Mouse (Mus musculus): Measurements from ENCODE around the gene Flna. TPM values are rescaled to one million over a fixed set of nuclear protein-coding genes. Genes with fewer than 3 reads are reported as not detected.

Gene Flna
- polyA plus RNA-seq, 1 experiment from 2014 or later, result 256 TPM

DNA sequence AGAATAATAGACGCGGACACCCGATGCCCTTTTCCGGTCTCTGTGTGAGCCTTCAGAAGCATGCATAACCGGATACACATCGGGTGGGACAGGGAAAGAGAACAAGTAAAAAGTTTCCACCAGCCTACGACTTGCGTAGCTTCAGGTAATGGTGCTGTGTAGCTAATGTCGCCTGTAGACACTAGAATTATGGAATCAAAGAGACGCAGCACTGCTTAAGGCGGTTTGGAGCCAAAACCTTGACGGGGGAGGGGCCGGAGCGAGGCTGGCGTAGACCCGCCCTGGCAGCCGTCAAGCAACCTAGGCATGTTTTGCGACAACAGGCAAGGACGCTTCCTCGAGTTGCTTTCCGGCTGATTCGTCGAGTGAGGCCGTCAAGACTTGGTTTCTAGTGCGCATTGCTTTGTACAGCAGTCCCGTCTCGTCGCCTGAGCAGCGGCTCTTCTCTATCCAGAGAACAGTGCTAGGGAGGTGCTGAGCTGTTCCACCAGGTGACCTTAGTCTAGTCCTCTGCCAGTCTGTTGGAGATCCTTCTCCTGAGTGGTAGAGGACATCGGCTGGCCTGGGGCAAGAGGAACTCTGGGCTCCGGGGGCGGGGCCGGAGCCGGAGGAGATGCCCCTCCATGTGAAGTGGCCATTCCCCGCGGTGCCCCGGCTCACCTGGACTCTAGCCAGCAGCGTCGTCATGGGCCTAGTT is 32.9 kb upstream of the Flna start:
- Histone ChIP-seq H3K9me3 (ENCODE audit: control insufficient read depth, low read length) (no peaks in the 10 kb centered on the region), H3K4me1 (replicated peaks; ENCODE audit: control insufficient read depth, insufficient read depth) (no peaks in the 10 kb centered on the region), H3K27ac (replicated peaks) (peak overlapping the region; percentile 89), H3K36me3 (ENCODE audit: control insufficient read depth, insufficient read depth, low read length) (no peaks in the 10 kb centered on the region), H3K4me2 (replicated peaks; ENCODE audit: low read depth) (peak overlapping the region; percentile 60), H3K27me3 (ENCODE audit: control insufficient read depth, insufficient read depth, low read length) (no peaks in the 10 kb centered on the region), H3K9ac (ENCODE audit: low read length) (peak overlapping the region; percentile 75), H3K4me3 (ENCODE audit: low read depth, low read length) (peak overlapping the region; percentile 52)
- no peak for TF ChIP-seq CTCF (IDR thresholded peaks at IDR 0.05; ENCODE audit: low read depth)
- TF ChIP-seq EP300 (optimal IDR thresholded peaks at IDR 0.05), result no peak
- peak; percentile 67 for ATAC-seq (ENCODE audit: low FRiP score, low TSS enrichment)
- WGBS, result 22% methylated on average over 39 of the region's 39 CpGs
- DNase-seq (ENCODE audit: low spot score), result peak; percentile 87

DNA sequence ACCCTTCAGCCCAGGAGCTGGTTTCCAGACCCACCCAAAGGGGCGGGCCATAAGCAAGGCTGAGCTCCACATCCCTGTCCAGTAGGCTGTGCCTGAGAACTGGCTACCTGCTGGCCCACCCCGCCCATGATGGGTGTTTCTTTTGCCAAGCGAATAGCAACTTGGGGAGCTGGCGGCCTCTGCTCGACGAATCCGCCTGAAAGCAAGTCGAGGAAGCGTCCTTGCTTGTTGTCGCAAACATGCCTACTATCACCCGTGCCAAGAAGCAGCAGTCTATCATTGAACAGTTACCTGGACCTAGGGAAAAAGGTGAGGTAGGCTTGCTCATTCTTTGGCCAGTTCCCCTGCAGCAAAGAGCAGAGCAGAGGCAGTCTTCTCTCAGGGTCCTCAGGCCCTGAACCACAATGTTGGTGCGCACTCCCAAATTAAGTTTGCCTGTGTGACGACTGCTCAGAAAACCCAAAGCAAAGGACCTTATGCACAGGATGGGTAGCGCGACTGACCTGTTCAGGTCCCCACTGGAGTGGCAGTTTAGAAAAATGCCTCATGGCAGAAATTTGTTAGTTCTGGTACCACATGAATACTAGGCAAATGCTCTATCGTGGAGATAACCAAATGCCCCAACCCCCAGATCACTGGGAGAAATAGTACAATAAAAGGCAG is 32.2 kb upstream of the Flna start, which contains the start of the genes Taz and Dnase1l1:
Gene Taz, plus strand, starts transcription at position 181 of the 663 bp plus-strand sequence.
Gene Dnase1l1, minus strand, starts transcription at position 606 of the 663 bp plus-strand sequence.
- H3K27me3 ChIP-seq (ENCODE audit: control insufficient read depth, insufficient read depth, low read length), result no peaks in the 10 kb centered on the region
- H3K4me1 ChIP-seq (replicated peaks; ENCODE audit: control insufficient read depth, insufficient read depth), result no peaks in the 10 kb centered on the region
- TF ChIP-seq EP300 (optimal IDR thresholded peaks at IDR 0.05), result no peak
- TF ChIP-seq CTCF (IDR thresholded peaks at IDR 0.05; ENCODE audit: low read depth), result peak; percentile 38
- DNase-seq (ENCODE audit: low spot score) (peak; percentile 91), ATAC-seq (ENCODE audit: low FRiP score, low TSS enrichment) (peak; percentile 96)
- H3K27ac ChIP-seq (replicated peaks), result peak within 1 kb of the TSS; percentile 89
- peak within 1 kb of the TSS; percentile 52 for H3K4me3 ChIP-seq (ENCODE audit: low read depth, low read length)
- 17% methylated on average over 16 of the region's 16 CpGs for WGBS
- H3K9me3 ChIP-seq (ENCODE audit: control insufficient read depth, low read length), result no peaks in the 10 kb centered on the region
- peak within 1 kb of the TSS; percentile 60 for H3K4me2 ChIP-seq (replicated peaks; ENCODE audit: low read depth)
- peak within 1 kb of the TSS; percentile 75 for H3K9ac ChIP-seq (ENCODE audit: low read length)
- H3K36me3 ChIP-seq (ENCODE audit: control insufficient read depth, insufficient read depth, low read length), result no peaks in the 10 kb centered on the region

DNA sequence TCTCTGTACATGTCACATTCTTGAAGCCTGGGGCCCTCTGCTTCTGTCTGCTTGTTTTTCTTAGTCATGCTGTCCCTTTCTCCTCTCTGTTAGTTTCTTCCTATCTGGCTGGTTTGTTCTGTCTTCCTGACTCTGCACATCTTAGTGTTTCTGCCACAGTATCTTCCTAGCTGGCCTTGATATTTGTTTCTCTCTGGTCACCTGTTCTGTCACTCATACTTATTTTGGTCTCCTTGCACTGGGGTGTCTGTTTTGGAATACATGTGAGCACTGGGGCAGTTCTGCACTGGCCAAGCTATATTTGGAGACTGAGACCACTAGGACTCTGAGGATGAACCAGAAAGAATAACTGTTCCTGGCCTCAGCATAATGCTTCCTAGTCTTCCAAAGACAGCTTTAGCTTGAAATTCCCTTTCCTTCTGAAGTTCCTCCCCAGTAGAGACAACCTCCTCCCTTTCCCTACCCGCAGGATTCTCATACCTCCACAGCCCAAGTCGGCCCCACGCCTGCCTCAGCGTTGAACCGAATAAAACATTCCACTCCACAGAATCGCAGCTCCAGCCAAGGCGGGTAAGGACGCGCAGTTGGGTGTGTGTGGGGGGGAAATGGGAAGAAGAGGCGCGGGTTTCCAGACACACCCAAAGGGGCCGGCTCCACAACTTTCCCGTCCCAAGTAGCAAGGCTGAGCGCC is 31.6 kb upstream of the Flna start:
- TF ChIP-seq EP300 (optimal IDR thresholded peaks at IDR 0.05), result no peak
- no peak for TF ChIP-seq CTCF (IDR thresholded peaks at IDR 0.05; ENCODE audit: low read depth)
- Histone ChIP-seq H3K9ac (ENCODE audit: low read length) (peak overlapping the region; percentile 43; the same call in 1 of the 2 replicates), H3K4me1 (replicated peaks; ENCODE audit: control insufficient read depth, insufficient read depth) (no peaks in the 10 kb centered on the region), H3K27me3 (ENCODE audit: control insufficient read depth, insufficient read depth, low read length) (no peaks in the 10 kb centered on the region), H3K4me3 (ENCODE audit: low read depth, low read length) (peak overlapping the region; percentile 52), H3K36me3 (ENCODE audit: control insufficient read depth, insufficient read depth, low read length) (no peaks in the 10 kb centered on the region), H3K27ac (replicated peaks) (peak overlapping the region; percentile 76), H3K9me3 (ENCODE audit: control insufficient read depth, low read length) (no peaks in the 10 kb centered on the region), H3K4me2 (replicated peaks; ENCODE audit: low read depth) (peak overlapping the region; percentile 60)
- ATAC-seq (ENCODE audit: low FRiP score, low TSS enrichment) (no peak), DNase-seq (ENCODE audit: low spot score) (no peak)
- WGBS, result 12% methylated on average over 14 of the region's 14 CpGs

DNA sequence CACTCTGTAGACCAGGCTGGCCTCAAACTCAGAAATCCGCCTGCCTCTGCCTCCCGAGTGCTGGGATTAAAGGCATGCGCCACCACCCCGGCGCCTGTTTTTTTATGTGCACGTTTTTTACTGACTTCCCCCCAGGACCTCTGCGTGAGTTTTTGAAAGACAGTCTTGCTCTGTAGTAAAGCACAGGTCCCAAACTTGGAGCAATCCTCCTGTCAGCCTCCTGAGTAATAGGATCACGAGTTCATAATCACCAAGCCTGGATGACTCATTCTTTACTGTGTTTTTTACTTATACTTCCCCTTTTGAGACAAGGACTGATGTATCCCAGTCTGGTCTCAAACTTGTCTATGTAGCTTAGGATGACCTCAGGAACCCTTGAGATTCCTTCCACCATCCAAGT is 28.3 kb upstream of the Flna start:
- 64% methylated on average over 8 of the region's 8 CpGs for WGBS
- Histone ChIP-seq H3K27ac (replicated peaks) (no peak overlapping the region), H3K4me2 (replicated peaks; ENCODE audit: low read depth) (no peak overlapping the region), H3K36me3 (ENCODE audit: control insufficient read depth, insufficient read depth, low read length) (no peaks in the 10 kb centered on the region), H3K27me3 (ENCODE audit: control insufficient read depth, insufficient read depth, low read length) (no peaks in the 10 kb centered on the region), H3K4me1 (replicated peaks; ENCODE audit: control insufficient read depth, insufficient read depth) (no peaks in the 10 kb centered on the region), H3K4me3 (ENCODE audit: low read depth, low read length) (no peak overlapping the region), H3K9me3 (ENCODE audit: control insufficient read depth, low read length) (no peaks in the 10 kb centered on the region), H3K9ac (ENCODE audit: low read length) (no peak overlapping the region)
- TF ChIP-seq CTCF (IDR thresholded peaks at IDR 0.05; ENCODE audit: low read depth) (no peak), EP300 (optimal IDR thresholded peaks at IDR 0.05) (no peak)
- DNase-seq (ENCODE audit: low spot score), result no peak
- no peak for ATAC-seq (ENCODE audit: low FRiP score, low TSS enrichment)

DNA sequence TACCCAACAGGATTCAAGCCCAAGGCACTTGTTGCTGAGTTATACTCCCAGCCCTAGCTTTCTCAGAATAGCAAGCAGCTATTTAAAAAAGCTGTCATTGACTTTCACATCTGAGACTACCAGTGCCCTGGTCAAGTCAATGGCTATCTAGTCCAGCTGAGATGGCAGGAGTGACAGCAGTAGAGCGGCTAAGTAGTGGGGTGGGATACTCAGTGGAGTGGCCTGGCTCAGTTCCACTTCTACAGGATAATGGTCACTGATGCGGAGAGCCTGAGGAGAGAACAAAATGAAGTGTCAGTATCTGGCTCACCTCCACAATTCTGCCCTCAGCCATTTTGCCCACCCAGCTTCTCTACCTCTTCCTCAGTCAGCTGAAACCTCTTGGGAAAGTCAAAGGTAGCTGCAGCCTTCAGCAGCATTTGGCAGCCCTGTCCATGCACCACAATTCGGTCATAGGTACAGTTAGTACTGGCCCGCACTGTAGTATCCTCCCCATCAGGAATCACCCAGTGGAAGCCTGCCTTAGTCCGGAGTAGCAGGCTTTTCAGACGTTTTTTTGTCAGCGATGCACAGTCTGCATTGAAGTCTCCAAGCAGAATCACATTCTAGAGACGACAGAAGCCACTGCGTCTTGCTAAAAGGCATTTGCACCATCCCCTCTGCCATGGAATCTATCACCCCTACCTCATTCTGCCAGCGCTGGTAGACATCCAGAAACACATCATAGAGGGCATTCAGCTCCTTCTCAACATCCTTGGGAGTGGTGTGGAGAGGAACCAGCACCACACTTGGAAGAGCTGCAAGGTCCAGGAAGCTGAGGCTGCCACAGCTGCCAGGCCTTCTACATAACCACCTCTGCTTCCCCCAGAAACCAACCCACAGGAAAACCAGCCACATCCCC is 24.1 kb upstream of the Flna start:
- Histone ChIP-seq H3K36me3 (ENCODE audit: control insufficient read depth, insufficient read depth, low read length) (peaks cover 3% of the 10 kb centered on the region; the same call in 1 of the 2 replicates), H3K9ac (ENCODE audit: low read length) (no peak overlapping the region), H3K27ac (replicated peaks) (peak overlapping the region; percentile 30; the same call in 1 of the 2 replicates), H3K4me1 (replicated peaks; ENCODE audit: control insufficient read depth, insufficient read depth) (no peaks in the 10 kb centered on the region), H3K9me3 (ENCODE audit: control insufficient read depth, low read length) (no peaks in the 10 kb centered on the region), H3K27me3 (ENCODE audit: control insufficient read depth, insufficient read depth, low read length) (no peaks in the 10 kb centered on the region), H3K4me3 (ENCODE audit: low read depth, low read length) (no peak overlapping the region), H3K4me2 (replicated peaks; ENCODE audit: low read depth) (no peak overlapping the region)
- 32% methylated on average over 10 of the region's 10 CpGs for WGBS
- ATAC-seq (ENCODE audit: low FRiP score, low TSS enrichment) (no peak), DNase-seq (ENCODE audit: low spot score) (no peak)
- TF ChIP-seq CTCF (IDR thresholded peaks at IDR 0.05; ENCODE audit: low read depth) (no peak), EP300 (optimal IDR thresholded peaks at IDR 0.05) (no peak)

Data from stomach, postnatal 0 days (tissue).